Mouse (Mus musculus) Muller cell, postnatal 12 days (primary cell): ENCODE results near the gene Cbx8.

Experiments
- DNase-seq: peaks from one replicate; pipeline ENCODE4 v3.0.0-alpha.2; 2015; ENCODE audit errors: inconsistent ontology term

Gene Cbx8

GRCm38 (mm10) chr11:119078691-119079444, 38.1 kb upstream of the Cbx8 start:
- peak; percentile 87 for DNase-seq

GRCm38 (mm10) chr11:119077755-119078154, 37.0 kb upstream of the Cbx8 start:
- no peak for DNase-seq

- DNase-seq = no peak
These were observed 35.0 kb upstream of the Cbx8 start for GRCm38 (mm10) chr11:119075805-119076204.

GRCm38 (mm10) chr11:119073876-119074433, 33.2 kb upstream of the Cbx8 start:
- DNase-seq = no peak

GRCm38 (mm10) chr11:119072986-119073385, 32.2 kb upstream of the Cbx8 start:
- no peak for DNase-seq

- DNase-seq = no peak
These were observed 31.5 kb upstream of the Cbx8 start for GRCm38 (mm10) chr11:119072239-119072638.

GRCm38 (mm10) chr11:119066841-119067240, 26.1 kb upstream of the Cbx8 start:
- DNase-seq = no peak

GRCm38 (mm10) chr11:119059256-119059655, 18.5 kb upstream of the Cbx8 start:
- no peak for DNase-seq

- no peak for DNase-seq
These were observed 17.5 kb upstream of the Cbx8 start for GRCm38 (mm10) chr11:119058041-119058995.

GRCm38 (mm10) chr11:119057291-119057690, 16.5 kb upstream of the Cbx8 start:
- DNase-seq = no peak

- peak; percentile 48 for DNase-seq
These were observed 15.8 kb upstream of the Cbx8 start for GRCm38 (mm10) chr11:119056301-119057211.

- DNase-seq = no peak
These were observed 14.9 kb upstream of the Cbx8 start for GRCm38 (mm10) chr11:119055571-119056131.

- DNase-seq = no peak
These were observed 13.9 kb upstream of the Cbx8 start for GRCm38 (mm10) chr11:119054351-119055345.

GRCm38 (mm10) chr11:119053738-119054350, 13.1 kb upstream of the Cbx8 start:
- DNase-seq = peak; percentile 50

- DNase-seq = peak; percentile 90
These were observed 12.5 kb upstream of the Cbx8 start for GRCm38 (mm10) chr11:119053257-119053670.

- DNase-seq = peak; percentile 72
These were observed 12.0 kb upstream of the Cbx8 start for GRCm38 (mm10) chr11:119052661-119053256.

- no peak for DNase-seq
These were observed 11.3 kb upstream of the Cbx8 start for GRCm38 (mm10) chr11:119051927-119052660.

GRCm38 (mm10) chr11:119051426-119051825, 10.7 kb upstream of the Cbx8 start:
- DNase-seq = no peak
